Mouse (Mus musculus) embryo, embryonic 10.5 days (tissue): ENCODE measurements at regions not wholly inside any gene's neighbourhood (a gene's known extent, or its start where the extent isn't known, plus 50 kb on each side); places are given as distances from the start of the nearest gene placed in this dataset.

ENCODE experiments used
- DNase-seq: peaks from one replicate; pipeline ENCODE4 v3.0.0-alpha.2; 2015; ENCODE audit warnings: low spot score

DNA sequence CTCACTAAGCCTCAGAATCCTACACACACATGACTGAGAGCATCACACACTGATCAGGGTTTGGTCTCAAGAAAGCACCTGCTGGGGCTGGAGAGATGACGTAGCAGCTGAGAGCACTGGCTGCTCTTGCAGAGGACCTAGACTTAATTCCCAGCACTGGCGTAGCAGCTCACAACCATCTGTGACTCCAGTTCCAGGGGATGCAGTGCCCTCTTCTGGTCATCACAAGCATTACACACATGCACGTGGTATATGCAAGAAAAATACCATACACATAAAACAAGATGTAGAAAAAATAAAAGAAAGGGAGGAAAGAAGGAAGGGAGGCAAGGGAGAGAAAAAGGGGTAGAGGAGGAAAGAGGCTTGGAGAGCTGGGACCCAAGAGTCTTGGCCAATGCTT lies 98.8 kb upstream of the Tbx3 start:
- no peak for DNase-seq

DNA sequence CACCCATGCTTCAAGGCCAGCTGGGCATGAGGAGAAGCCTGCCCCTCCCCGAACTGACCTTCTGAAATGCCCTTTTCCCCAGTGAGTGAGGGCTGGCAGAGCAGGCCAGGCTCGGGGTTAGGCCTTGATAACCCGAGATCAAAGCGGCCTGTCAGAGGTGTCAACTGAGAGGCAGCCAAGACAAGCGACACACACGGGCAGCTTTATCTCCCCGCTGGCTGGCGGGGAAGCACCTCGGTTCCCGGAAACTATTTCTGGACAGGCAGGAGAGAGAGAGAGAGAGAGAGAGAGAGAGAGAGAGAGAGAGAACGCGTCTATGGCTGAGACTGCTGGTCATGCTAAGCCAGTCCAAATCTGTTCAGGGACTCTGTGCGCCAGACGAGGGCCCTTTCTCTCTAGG lies 95.3 kb upstream of the Tbx3 start:
- DNase-seq = no peak

DNA sequence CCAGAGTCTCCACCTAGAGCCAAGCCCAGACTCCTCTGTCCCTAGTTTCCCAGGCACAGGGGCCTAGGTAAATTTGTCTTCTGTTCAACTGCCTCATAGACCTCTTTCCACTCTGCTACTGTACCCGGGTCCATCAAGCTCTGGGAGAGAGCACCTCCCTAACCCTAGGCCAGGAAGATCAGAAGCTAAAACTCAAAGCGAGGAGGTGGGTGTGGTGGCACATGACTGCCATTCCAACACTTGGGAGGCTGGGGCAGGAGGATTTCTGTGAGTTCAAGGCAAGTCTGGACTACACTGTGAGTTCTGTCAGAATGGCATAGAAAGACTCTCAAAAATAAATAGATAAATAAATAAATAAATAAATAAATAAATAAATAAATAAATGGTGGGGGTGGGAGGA lies 91.2 kb upstream of the Tbx3 start:
- no peak for DNase-seq

DNA sequence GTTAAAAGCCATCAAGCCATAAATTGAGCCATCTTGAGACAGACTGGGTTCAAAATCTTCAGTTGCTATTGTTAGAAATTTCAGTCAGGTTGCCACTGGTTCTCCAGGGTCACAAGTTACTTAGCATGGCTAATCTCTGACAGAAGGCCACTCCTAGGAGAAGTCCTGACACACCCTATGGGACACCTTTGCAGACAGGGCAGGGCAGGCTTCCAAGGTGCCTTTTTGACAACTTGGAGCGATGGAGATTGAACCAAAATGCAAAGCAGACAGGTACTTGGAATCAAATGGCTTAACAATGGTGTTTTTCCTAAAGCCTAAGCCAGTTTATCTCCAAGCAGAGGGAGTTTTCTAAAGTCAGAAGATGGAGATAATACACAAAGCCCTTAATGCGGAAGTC lies 90.7 kb upstream of the Tbx3 start:
- DNase-seq = no peak

DNA sequence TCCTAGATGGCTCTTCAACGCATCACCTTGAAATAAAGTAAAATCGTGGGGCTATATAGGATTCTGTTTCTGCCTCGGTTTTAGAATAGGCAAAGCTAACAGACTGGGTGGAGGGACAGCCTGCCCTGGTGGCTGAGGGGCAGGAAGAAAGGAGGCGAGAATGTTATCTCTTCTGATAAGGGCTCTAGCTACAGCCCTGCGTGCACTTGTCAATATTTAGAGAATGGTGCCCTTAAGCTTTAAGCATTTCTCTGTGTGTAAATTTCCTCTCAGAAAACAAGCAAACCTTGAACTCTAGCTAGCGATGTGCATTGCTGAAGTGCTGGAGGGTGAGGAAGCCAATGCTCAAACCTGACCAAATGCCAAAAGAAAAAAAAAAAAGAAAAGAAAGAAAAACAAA lies 90.1 kb upstream of the Tbx3 start:
- DNase-seq = no peak

DNA sequence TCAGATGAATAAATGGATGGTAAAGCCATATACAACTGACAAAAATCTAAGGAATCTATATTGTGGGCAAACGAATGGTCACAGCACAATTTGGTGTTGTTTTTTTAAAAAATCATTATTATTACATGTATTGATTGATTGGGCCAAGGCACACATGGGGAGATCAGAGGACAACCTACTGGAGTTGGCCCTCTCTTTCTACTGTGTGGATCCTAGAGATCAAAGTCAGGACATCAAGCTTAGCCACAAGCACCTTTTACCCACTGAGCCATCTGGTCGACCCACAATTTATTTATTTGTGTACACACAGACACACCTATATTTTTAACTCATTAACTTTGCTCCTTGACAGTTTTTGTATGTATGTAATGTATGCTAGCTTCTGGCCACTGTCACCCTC lies 89.7 kb upstream of the Tbx3 start:
- DNase-seq = no peak

DNA sequence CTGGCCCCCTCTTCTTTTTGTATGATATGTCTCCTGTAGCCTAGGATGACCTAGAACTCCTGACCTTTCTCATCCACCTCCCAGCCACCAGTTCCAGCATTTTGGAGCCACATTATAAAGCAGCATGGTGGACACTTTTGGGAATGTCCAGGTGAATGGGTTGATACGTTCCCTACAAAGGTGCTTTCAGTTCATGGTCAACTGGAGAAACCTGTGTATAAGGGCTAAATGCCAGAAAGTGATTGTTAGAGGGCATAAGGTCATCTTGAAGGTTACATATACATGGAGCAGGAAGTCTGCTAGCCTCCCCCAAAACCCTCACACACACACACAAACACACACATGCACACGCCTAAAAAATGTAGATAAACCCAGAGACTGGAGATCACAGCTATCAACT lies 86.1 kb upstream of the Tbx3 start:
- no peak for DNase-seq

DNA sequence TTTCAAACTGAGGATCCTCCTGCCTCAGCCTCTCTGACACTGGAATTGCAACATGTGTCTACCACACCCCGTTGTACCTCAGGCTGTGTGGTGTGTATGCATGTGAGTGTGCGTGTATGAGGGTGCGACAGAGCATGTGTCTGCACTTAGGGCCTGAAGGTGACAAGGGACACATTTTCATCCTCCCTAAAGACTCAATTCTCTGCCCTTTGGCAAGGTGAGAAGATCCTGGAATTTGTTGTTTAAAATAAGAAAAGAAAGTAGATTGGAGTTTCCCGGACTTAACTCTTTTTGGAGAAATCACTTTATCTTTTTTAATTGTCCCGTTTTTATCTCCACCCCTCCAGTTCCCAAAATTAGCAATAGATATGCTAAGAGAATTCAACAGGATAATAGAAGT lies 85.6 kb upstream of the Tbx3 start:
- no peak for DNase-seq

DNA sequence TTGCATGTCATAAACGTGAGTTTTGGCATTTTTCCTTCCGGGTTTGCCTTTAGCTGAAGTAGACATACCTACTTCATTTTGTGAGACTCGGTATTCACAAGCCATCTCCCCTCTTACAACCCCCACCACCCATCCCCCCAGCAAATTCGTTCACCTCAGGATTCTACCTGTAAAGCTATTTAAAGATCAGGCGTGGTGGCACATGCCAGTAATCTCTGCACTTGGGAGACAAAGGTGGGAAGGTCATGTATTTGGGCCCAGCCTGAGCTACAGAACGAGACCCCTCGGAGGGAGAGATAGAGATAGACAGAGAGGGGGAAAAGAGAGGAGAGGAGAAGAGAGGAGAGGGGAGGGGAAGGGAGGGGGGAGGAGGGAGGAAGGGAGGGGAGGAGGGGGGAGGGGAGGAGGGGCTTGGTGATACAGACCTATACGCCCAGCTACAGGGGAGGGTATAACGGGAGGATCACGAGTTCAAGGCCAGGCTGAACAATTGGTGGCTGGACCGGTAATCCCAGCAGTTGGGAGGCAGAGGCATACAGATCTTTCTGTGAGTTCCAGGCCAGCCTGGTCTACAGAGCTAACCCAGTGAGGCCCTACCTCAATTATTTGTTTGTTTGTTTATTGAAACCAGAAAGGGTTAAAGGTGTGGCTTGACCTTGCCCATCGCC lies 83.9 kb upstream of the Tbx3 start:
- no peak for DNase-seq

DNA sequence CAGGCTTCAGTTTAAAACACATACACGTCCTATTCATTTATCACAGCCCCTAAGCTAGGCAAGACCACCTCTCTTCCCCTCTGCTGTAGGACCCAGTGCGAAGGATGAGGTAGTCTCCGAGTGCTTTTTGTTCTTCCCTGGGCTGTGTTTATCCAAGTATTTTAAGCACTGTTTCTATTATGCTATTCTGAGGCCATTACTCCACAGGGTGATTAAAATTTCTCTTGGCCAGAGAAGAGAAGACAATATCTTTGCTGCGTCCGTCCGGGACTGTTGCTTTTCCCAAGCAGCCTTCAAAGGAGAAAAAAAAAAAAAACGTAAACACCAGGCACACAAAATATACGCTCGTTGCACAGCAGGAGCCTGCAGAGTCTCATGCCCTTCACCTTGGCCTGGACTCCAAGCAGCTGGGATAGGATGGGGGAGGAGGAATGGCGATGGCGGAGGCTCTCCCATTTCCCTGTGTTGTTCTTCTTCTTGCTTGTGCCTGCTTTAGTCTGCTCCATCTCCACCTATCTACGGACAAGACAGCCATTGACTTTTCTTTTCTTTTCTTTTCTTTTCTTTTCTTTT lies 83.1 kb upstream of the Tbx3 start:
- DNase-seq = no peak

DNA sequence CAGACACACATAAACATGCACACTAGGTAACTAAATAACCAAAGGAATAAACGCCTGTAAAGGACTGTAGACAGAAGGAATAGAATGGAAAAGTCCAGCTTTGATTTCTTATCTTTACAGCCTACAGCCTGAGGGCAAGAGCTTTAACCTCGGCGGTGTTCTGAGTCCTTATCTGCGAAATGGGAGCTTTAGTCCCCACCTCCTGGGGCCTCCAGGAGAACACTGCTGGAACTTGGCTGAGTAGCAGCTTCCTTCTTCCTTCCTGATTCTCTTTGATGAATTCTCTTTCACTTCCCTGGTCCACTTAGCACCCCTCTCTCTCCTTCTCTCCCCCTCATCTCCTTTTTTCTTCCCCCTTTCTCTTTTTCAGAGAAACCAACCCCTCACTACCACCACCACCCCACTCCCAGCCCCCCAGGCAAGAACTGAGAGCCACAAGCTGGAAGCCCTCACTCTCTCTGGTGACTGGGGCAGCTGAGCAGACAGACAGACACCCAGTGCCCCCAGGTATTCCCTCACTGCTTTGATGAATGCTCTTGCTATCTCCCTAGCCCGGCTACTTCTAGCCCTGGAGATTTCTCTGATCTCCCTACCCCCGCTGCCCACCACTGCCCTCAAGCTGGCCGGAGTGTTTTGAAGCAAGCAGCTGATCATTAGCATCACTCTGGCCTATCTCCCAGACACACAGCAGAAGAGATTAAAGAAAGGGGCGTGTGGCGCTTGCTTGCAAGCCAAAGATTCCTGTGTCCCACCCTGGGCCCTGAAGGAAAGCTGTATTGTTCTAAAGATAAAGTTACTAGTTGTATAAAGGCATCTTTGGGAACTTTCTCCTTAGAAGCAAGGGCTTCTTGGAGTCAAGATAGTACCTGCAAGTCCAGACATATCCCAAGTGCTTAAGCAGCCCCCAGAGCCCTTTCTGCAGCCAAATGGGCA lies 81.9 kb upstream of the Tbx3 start:
- no peak for DNase-seq

DNA sequence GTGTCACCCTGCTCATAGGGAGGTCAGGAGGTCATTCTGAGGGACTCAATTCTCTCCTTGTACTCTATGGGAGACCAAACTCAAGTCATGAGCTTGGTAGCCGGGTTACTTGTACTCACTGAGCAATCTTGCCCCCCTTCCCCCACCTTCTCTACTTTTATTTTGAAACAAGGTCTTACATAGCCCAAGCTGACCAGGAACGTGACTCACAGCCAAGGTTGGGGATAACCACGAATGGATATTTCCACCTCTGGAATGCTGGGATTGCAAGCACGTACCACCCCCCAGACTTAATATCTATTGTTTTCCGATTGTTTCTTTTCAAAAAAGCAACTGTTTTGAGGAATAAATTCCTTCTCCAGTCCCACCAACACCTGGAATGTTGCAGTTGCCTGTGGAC lies 79.2 kb upstream of the Tbx3 start:
- DNase-seq = no peak

DNA sequence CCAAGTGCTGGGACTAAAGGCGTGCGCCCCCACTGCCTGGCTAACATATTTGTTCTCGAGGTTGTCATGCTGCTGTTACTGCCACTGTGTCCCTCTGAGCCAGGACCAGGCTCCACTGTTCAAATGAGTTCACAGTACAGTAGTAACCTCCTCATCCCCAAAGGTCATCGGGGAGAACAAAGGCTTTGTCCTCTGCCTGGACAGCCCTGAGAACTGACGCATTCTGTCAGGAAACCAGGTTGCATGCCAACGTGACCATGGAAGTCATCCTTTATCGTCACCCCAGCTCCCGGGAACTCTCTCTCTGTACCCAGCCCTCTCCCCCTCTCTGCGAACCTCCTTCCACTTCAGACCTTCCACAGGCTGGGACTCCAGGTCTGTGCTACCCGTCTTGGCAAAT lies 77.6 kb upstream of the Tbx3 start:
- DNase-seq = no peak

DNA sequence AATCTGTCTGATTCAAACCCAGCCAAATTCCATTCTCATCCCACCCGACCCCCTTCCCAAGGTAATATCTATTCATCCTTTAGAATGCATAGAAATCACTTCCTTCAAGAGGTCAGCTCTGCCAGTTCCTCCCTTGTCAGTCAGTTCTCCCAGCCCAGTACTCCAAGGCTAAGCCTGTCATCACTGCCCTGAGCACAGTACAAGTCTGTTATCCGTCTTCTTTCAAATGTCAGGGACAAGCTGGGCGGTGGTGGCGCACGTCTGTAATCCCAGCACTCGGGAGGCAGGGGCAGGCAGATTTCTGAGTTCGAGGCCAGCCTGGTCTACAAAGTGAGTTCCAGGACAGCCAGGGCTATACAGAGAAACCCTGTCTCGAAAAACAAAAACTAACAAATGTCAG lies 75.9 kb upstream of the Tbx3 start:
- DNase-seq = no peak

DNA sequence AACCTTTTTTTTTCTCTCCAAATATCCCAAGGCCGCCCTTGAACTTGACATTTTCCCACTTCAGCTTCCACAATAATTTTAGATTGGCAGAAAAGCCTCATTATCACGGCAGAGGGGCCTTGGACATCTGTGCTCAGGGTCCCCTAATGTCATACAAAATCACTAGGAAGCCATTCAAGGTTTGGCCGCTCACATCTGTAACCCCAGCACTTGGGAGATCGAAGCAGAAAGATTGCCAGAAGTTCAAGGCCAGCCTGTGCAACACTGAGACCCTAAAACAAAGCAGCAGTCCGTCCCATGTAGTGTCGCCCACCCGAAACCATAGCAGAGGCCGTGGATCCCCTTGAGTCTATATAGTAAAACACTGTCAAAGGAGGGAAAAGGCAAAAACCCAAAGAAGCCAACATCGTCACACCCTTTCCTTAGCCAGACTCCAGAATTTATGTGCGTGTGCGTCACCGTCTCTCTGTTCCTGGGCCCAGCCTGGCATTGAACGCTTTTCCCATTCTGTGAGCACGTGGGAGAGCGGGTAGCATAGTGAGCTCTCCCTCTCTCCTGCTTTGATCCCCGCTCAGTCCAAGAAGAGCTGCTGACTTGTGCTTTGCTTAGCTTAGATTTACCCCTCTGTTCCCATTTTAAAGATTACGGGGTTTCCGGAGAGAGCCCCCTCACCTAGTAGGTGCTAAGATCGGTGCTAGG lies 74.0 kb upstream of the Tbx3 start:
- no peak for DNase-seq

DNA sequence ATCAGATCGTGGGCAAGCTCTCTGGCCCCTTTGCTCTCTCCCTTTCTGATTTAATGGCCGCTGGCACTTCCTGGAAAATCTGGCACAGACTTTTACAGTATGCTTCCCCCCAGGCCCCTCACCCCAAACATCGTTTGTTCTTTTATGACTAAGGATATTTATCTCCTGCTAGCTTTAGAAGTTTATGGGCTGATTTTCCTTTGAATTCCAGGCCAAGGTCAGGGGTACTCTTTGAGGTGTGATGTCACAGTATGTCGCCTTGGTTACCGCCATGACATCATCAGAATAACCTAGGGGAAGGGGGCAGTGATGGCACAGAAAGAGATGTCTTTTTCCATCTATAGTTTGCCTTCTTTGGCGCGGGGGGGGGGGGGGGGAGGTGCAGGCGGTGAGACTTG lies 73.5 kb upstream of the Tbx3 start:
- no peak for DNase-seq

DNA sequence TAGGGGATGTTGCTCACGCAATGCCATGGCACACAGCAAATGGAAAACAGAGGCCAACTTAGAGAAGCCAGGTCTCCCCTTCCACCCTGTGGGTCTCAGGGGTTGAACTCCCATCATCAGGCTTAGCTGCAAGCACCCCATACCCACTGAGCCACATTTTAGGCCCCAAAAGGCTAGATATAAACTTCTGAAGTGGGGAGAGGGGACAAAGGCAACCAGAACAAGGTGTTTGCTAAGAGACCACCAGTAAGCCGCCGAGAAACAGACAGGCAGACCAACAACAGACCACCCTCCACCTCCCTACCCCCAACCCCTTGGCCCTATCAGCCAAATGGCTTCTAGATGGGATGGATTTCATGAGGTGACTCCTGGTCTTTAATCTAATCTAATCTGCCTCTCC lies 72.9 kb upstream of the Tbx3 start:
- no peak for DNase-seq

DNA sequence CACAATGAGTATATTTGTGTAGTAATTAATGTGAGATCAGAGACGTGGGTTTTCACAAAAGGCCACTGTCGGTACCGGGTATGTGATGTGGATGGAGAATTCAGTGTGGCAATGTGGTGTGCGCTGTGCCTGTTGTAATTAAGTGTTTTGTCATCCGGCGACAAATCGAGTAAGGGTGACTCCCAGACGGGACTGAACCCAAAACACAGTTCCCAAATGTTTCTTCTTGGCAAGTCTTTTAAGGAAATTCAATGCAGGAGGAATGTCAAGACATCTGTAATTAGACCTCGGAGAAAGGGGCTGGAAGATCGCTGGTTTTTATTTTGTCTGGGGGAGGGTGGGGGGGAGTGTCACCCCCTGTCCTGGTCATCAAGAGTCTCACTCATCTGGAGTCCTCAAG lies 72.3 kb upstream of the Tbx3 start:
- no peak for DNase-seq

DNA sequence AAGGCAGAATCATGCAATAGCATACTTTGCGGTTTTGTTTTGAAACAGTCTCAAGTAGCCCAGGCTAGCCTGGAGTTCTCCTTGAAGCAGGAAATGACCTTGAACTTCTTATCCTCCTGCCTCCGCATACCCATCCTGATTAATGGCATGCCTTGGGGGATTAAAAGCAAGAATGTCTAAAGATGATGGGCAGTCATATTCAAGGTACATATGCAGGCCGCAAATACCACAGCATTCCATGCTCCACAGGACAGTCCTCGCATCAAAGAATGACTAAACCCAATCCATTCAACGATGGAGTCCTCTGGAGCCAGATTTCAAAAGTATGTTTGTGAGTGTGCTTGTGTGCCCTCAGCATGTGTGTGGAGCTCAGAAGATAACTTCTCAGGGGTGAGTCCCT lies 69.1 kb upstream of the Tbx3 start:
- DNase-seq = no peak

DNA sequence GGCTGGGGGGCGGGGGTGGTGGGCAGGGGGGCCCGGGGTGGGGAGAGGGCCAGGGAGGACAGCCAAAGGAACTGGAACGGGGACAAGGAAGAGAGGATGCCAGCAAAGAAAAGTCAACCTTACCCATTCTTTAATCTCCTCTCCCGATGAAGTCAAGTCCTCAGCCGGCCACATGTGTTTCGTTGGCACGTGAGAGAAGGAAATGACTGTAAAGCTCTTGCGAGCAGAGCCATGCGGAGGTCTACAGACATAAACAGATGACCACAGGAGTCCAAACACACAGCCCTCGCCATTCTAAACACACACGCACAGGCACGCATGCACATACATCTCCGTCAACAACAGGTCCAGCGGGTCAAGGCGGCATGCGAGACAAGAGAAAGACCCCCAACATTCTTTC lies 68.5 kb upstream of the Tbx3 start:
- DNase-seq = no peak

DNA sequence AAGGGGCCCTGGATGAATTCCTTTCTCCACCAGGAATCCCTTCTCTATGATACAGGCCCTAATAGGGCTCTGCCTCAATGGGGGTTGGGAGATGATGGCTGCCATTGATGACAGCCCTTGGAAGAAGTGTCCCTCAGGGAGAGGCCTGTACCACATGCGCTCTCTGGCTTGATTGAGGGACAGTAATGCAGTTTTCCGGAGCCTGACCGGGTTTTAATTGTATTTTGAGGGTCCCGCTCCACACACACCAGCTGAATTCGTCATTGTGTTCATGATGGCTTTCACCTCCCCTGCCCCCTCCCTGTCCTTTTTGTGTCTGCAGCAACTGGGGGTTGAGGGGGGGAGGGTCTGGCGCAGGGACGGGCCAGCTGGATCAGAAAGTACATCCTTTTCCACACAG lies 65.0 kb upstream of the Tbx3 start:
- peak; percentile 43 for DNase-seq

DNA sequence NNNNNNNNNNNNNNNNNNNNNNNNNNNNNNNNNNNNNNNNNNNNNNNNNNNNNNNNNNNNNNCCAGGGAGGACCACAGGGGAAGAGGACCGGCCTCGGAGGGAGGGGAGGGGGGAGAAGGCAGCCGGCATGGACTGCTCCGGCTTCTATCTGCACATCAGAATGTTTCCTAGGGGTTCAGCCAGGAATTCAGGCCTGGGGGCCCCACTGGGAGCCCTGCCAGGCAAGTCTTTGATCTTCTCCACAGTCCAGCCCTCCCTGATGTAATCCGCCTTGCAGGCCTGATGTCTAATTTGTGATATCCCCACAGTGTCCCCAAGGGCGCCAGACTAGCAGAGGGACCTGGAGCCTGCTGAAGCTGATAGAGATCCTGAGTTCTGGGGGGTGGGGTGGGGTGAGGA lies 57.1 kb upstream of the Tbx3 start:
- peak; percentile 27 for DNase-seq
